Mouse (Mus musculus) cortical plate, adult 2 months (tissue): ENCODE measurements around the gene Pafah1b1.

Experiments
- CTCF ChIP-seq: fragments of 200-500 bp; IDR thresholded peaks from 2 replicates; pipeline ENCODE4 v1.5.1; 2011; ENCODE audit warnings: mild to moderate bottlenecking, control low read depth, low read length; ENCODE audit not compliant: insufficient read depth; ENCODE audit errors: extremely low read depth
- POLR2A ChIP-seq: fragments of 200-500 bp; IDR thresholded peaks from 2 replicates; pipeline ENCODE4 v1.6.1; 2011; ENCODE audit warnings: mild to moderate bottlenecking, low read length, control low read depth; ENCODE audit not compliant: insufficient read depth; ENCODE audit errors: extremely low read depth

- no peak for TF ChIP-seq CTCF
- TF ChIP-seq POLR2A: no peak
Observed at GRCm38 (mm10) chr11:74671013-74671412, 53.5 kb downstream of the Pafah1b1 start.
